Mouse (Mus musculus) CH12.LX (cell line): ENCODE measurements at regions not wholly inside any gene's neighbourhood (a gene's known extent, or its start where the extent isn't known, plus 50 kb on each side); places are given as distances from the start of the nearest gene placed in this dataset.

ENCODE experiments used
- CHD2 ChIP-seq: IDR thresholded peaks from 2 replicates; pipeline ENCODE4 v1.6.1; 2011; ENCODE audit warnings: low read length, improper control_type of control experiment
- CTCF ChIP-seq, 2 experiments: IDR thresholded peaks in 1 of 2; conservative IDR thresholded peaks in 1 of 2; 2 replicates each; pipeline ENCODE4 v1.5.1; 2011 to 2012; ENCODE audit warnings: low read depth in 2 of 2, low read length in 2 of 2, improper control_type of control experiment in 1 of 2, inconsistent platforms in 1 of 2, mild to moderate bottlenecking in 1 of 2, moderate library complexity in 1 of 2
- E2F4 ChIP-seq: IDR thresholded peaks from 2 replicates; pipeline ENCODE4 v1.6.1; 2011; ENCODE audit warnings: low read depth, low read length, improper control_type of control experiment; ENCODE audit not compliant: insufficient replicate concordance
- EP300 ChIP-seq: IDR thresholded peaks from 2 replicates; pipeline ENCODE4 v1.6.1; 2011; ENCODE audit warnings: low read length, improper control_type of control experiment
- KAT2A ChIP-seq: IDR thresholded peaks from 2 replicates; pipeline ENCODE4 v1.6.1; 2012; ENCODE audit warnings: low read length, improper control_type of control experiment, inconsistent platforms; ENCODE audit not compliant: insufficient replicate concordance
- MAX ChIP-seq: IDR thresholded peaks from 2 replicates; pipeline ENCODE4 v1.6.1; 2011; ENCODE audit warnings: low read length, improper control_type of control experiment
- MAZ ChIP-seq: IDR thresholded peaks from 2 replicates; pipeline ENCODE4 v1.6.1; 2012; ENCODE audit warnings: low read depth, mild to moderate bottlenecking, inconsistent platforms, low read length, improper control_type of control experiment, moderate library complexity
- POLR2A ChIP-seq: IDR thresholded peaks from 2 replicates; pipeline ENCODE4 v1.6.1; 2011; ENCODE audit warnings: low read depth, mild to moderate bottlenecking, improper control_type of control experiment, low read length
- SMC3 ChIP-seq: IDR thresholded peaks from 2 replicates; pipeline ENCODE4 v1.6.1; 2011; ENCODE audit warnings: low read depth, low read length, improper control_type of control experiment
- ZC3H11A ChIP-seq: IDR thresholded peaks from 2 replicates; pipeline ENCODE4 v1.6.1; 2012; ENCODE audit warnings: low read depth, mild to moderate bottlenecking, inconsistent platforms, low read length, improper control_type of control experiment

DNA sequence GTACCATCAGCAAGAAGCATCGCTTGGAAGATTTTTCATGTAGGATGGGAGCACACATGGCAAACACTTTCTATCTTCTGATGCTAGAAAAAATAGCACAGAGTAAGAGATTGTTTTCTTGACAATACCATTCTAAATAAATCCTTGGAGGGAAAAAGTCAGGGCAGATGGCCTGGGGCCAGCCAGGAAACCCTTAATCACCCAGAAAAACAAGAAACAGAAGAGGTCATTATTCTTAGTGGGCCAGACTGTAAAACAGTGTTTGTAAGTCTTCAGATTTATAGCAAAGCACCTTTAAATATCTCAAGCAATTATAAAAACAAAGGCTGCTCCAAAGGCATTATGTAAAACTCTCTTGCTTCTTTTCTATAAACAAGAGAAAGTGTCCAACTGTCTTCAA, 80.1 kb upstream of the Cenpw start:
- TF ChIP-seq CTCF (conservative IDR thresholded peaks at IDR 0.05 in 1 of 2, IDR thresholded peaks at IDR 0.05 in 1 of 2; ENCODE audit: low read depth in 2 of 2, low read length in 2 of 2) (no peak), MAX (no peak), POLR2A (no peak), EP300 (no peak), E2F4 (no peak), SMC3 (no peak), ZC3H11A (no peak), CHD2 (no peak), MAZ (no peak), KAT2A (no peak)
